Mouse (Mus musculus) neural tube, embryonic 15.5 days (tissue): Measurements from ENCODE around the gene Ackr1. TPM values are rescaled to one million over a fixed set of nuclear protein-coding genes. Genes with fewer than 3 reads are reported as not detected.

ENCODE experiments used
- ATAC-seq: fragments of 200-750 bp; cut with Nextera tagmentation; 2 replicates; pipeline ENCODE4 v1.8.0; 2017; ENCODE audit warnings: mild to moderate bottlenecking, moderate TSS enrichment, moderate library complexity; ENCODE audit not compliant: low FRiP score
- H3K27ac ChIP-seq: fragments of 300-500 bp; sonication (generic); replicated peaks from 2 replicates; pipeline ENCODE4 v1.5.1; 2015; ENCODE audit warnings: mild to moderate bottlenecking, inconsistent platforms
- H3K27me3 ChIP-seq: fragments of 300-500 bp; sonication (generic); replicated peaks from 2 replicates; pipeline ENCODE4 v1.6.1; 2015; ENCODE audit warnings: inconsistent platforms
- H3K36me3 ChIP-seq: fragments of 300-500 bp; sonication (generic); 2 replicates; pipeline ENCODE4 v1.6.1; 2015; ENCODE audit warnings: inconsistent platforms
- H3K4me1 ChIP-seq: fragments of 300-500 bp; sonication (generic); 2 replicates; pipeline ENCODE4 v1.6.1; 2015; ENCODE audit warnings: inconsistent platforms
- H3K4me2 ChIP-seq: fragments of 300-500 bp; sonication (generic); 2 replicates; pipeline ENCODE4 v1.6.1; 2015; ENCODE audit warnings: inconsistent platforms, mild to moderate bottlenecking, moderate library complexity
- H3K4me3 ChIP-seq: fragments of 300-500 bp; sonication (generic); replicated peaks from 2 replicates; pipeline ENCODE4 v1.5.1; 2015; ENCODE audit warnings: mild to moderate bottlenecking, inconsistent platforms
- H3K9ac ChIP-seq: fragments of 300-500 bp; sonication (generic); replicated peaks from 2 replicates; pipeline ENCODE4 v1.6.1; 2015; ENCODE audit warnings: mild to moderate bottlenecking, inconsistent platforms
- H3K9me3 ChIP-seq: fragments of 300-500 bp; sonication (generic); replicated peaks from 2 replicates; pipeline ENCODE4 v1.6.1; 2016; ENCODE audit warnings: inconsistent platforms
- WGBS: fragments of 180-500 bp; shearing (Covaris S2); methylation state at CpG from one replicate; pipeline ENCODE4 v1.1.7; 2015; ENCODE audit warnings: mixed read lengths; 5-methylcytosine and 5-hydroxymethylcytosine counted together
- polyA plus RNA-seq: library from polyadenylated mRNA; unstranded; fragments of >200 nt; fragmentation: Nextera tagmentation; extraction: Ambion mirVana; gene quantifications from 2 replicates; pipeline ENCODE4 v1.2.1, GENCODE M21; 2015

Gene Ackr1
- polyA plus RNA-seq, 1 experiment from 2014 or later: 18.2 TPM

- Histone ChIP-seq H3K27me3 (no peaks in the 10 kb centered on the region), H3K9me3 (no peaks in the 10 kb centered on the region), H3K9ac (no peak overlapping the region), H3K36me3 (no peaks in the 10 kb centered on the region), H3K4me2 (0 out of 2 replicates have a peak overlapping the region, but pooled peaks have one; percentile 3), H3K4me3 (no peak overlapping the region), H3K27ac (no peak overlapping the region), H3K4me1 (peaks cover 59% of the 10 kb centered on the region)
- ATAC-seq: no peak
- WGBS: 85% methylated on average over 4 of the region's 4 CpGs
Measured at GRCm38 (mm10) chr1:173364125-173364800, 30.7 kb upstream of the Ackr1 start.

- Histone ChIP-seq H3K36me3 (no peaks in the 10 kb centered on the region), H3K4me3 (no peak overlapping the region), H3K27me3 (no peaks in the 10 kb centered on the region), H3K4me2 (no peak overlapping the region), H3K9ac (no peak overlapping the region), H3K27ac (no peak overlapping the region), H3K9me3 (no peaks in the 10 kb centered on the region), H3K4me1 (peaks cover 67% of the 10 kb centered on the region)
- WGBS: 95% methylated on average over 2 of the region's 2 CpGs
- ATAC-seq: no peak
Measured at GRCm38 (mm10) chr1:173363436-173363835, 29.9 kb upstream of the Ackr1 start.

GRCm38 (mm10) chr1:173361651-173362050 is 28.1 kb upstream of the Ackr1 start:
- H3K27me3 ChIP-seq: no peaks in the 10 kb centered on the region
- WGBS: 56% methylated on average over 6 of the region's 6 CpGs
- peaks cover 6% of the 10 kb centered on the region; the same call in 1 of the 2 replicates for H3K36me3 ChIP-seq
- no peak overlapping the region for H3K4me3 ChIP-seq
- no peak overlapping the region for H3K27ac ChIP-seq
- H3K4me2 ChIP-seq: no peak overlapping the region
- ATAC-seq: no peak
- H3K9ac ChIP-seq: no peak overlapping the region
- H3K9me3 ChIP-seq: no peaks in the 10 kb centered on the region
- H3K4me1 ChIP-seq: peaks cover 63% of the 10 kb centered on the region

GRCm38 (mm10) chr1:173359590-173360290 is 26.2 kb upstream of the Ackr1 start:
- no peak overlapping the region for H3K9ac ChIP-seq
- peaks cover 6% of the 10 kb centered on the region for H3K36me3 ChIP-seq
- no peak for ATAC-seq
- H3K4me2 ChIP-seq: no peak overlapping the region
- H3K9me3 ChIP-seq: no peaks in the 10 kb centered on the region
- 45% methylated on average over 4 of the region's 4 CpGs for WGBS
- H3K27me3 ChIP-seq: no peaks in the 10 kb centered on the region
- no peak overlapping the region for H3K4me3 ChIP-seq
- H3K4me1 ChIP-seq: peaks cover 47% of the 10 kb centered on the region
- H3K27ac ChIP-seq: no peak overlapping the region

GRCm38 (mm10) chr1:173357799-173358198 is 24.2 kb upstream of the Ackr1 start:
- Histone ChIP-seq H3K9me3 (no peaks in the 10 kb centered on the region), H3K27me3 (no peaks in the 10 kb centered on the region), H3K9ac (no peak overlapping the region), H3K4me3 (no peak overlapping the region), H3K4me2 (no peak overlapping the region), H3K27ac (no peak overlapping the region), H3K4me1 (peaks cover 30% of the 10 kb centered on the region), H3K36me3 (peaks cover 6% of the 10 kb centered on the region)
- 45% methylated on average over 4 of the region's 4 CpGs for WGBS
- ATAC-seq: no peak

GRCm38 (mm10) chr1:173356699-173357098 is 23.1 kb upstream of the Ackr1 start:
- Histone ChIP-seq H3K4me3 (no peak overlapping the region), H3K4me2 (no peak overlapping the region), H3K9me3 (no peaks in the 10 kb centered on the region), H3K4me1 (peaks cover 29% of the 10 kb centered on the region), H3K9ac (no peak overlapping the region), H3K36me3 (peaks cover 6% of the 10 kb centered on the region), H3K27me3 (no peaks in the 10 kb centered on the region), H3K27ac (no peak overlapping the region)
- 89% methylated on average over 2 of the region's 2 CpGs for WGBS
- no peak for ATAC-seq

GRCm38 (mm10) chr1:173355107-173355846 is 21.7 kb upstream of the Ackr1 start:
- no peak overlapping the region for H3K4me3 ChIP-seq
- peaks cover 30% of the 10 kb centered on the region for H3K4me1 ChIP-seq
- H3K27ac ChIP-seq: no peak overlapping the region
- H3K9ac ChIP-seq: no peak overlapping the region
- H3K4me2 ChIP-seq: no peak overlapping the region
- peaks cover 6% of the 10 kb centered on the region for H3K36me3 ChIP-seq
- H3K27me3 ChIP-seq: no peaks in the 10 kb centered on the region
- 83% methylated on average over 7 of the region's 7 CpGs for WGBS
- H3K9me3 ChIP-seq: no peaks in the 10 kb centered on the region
- ATAC-seq: no peak

- no peaks in the 10 kb centered on the region for H3K27me3 ChIP-seq
- no peak within 1 kb of the TSS for H3K9ac ChIP-seq
- no peak within 1 kb of the TSS for H3K27ac ChIP-seq
- H3K36me3 ChIP-seq: peaks cover 18% of the 10 kb centered on the region
- peak; percentile 49 for ATAC-seq
- peaks cover 15% of the 10 kb centered on the region for H3K4me1 ChIP-seq
- no peaks in the 10 kb centered on the region for H3K9me3 ChIP-seq
- H3K4me2 ChIP-seq: peak within 1 kb of the TSS; percentile 43
- no peak within 1 kb of the TSS; the same call in 1 of the 2 replicates for H3K4me3 ChIP-seq
- 11% methylated on average over 10 of the region's 10 CpGs for WGBS
Measured at GRCm38 (mm10) chr1:173350372-173350957, 16.9 kb upstream of the Ackr1 start, which contains the start of gene Aim2. Aim2 (plus strand) TSS chr1:173350879.

GRCm38 (mm10) chr1:173349946-173350345 is 16.4 kb upstream of the Ackr1 start:
- ATAC-seq: peak; percentile 56; the same call in 1 of the 2 replicates
- H3K36me3 ChIP-seq: peaks cover 21% of the 10 kb centered on the region
- WGBS: 7% methylated on average over 6 of the region's 6 CpGs
- H3K27me3 ChIP-seq: no peaks in the 10 kb centered on the region
- no peak overlapping the region for H3K27ac ChIP-seq
- no peaks in the 10 kb centered on the region for H3K9me3 ChIP-seq
- H3K4me1 ChIP-seq: peaks cover 15% of the 10 kb centered on the region
- no peak overlapping the region for H3K9ac ChIP-seq
- H3K4me3 ChIP-seq: no peak overlapping the region; the same call in 1 of the 2 replicates
- peak overlapping the region; percentile 43 for H3K4me2 ChIP-seq

GRCm38 (mm10) chr1:173349192-173349591 is 15.6 kb upstream of the Ackr1 start:
- no peak overlapping the region for H3K4me3 ChIP-seq
- H3K27me3 ChIP-seq: no peaks in the 10 kb centered on the region
- no peak for ATAC-seq
- peaks cover 24% of the 10 kb centered on the region for H3K36me3 ChIP-seq
- H3K4me2 ChIP-seq: no peak overlapping the region
- H3K27ac ChIP-seq: no peak overlapping the region
- 67% methylated on average over 5 of the region's 5 CpGs for WGBS
- no peaks in the 10 kb centered on the region for H3K9me3 ChIP-seq
- peaks cover 18% of the 10 kb centered on the region for H3K4me1 ChIP-seq
- H3K9ac ChIP-seq: no peak overlapping the region

GRCm38 (mm10) chr1:173348527-173348926 is 15.0 kb upstream of the Ackr1 start:
- 21% methylated on average over 1 of the region's 1 CpGs for WGBS
- no peak for ATAC-seq
- no peak overlapping the region for H3K4me3 ChIP-seq

More at GRCm38 (mm10) chr1:173348527-173348926, 15.0 kb upstream of the Ackr1 start:
- Histone ChIP-seq H3K9ac (no peak overlapping the region), H3K27ac (no peak overlapping the region), H3K36me3 (peaks cover 31% of the 10 kb centered on the region), H3K9me3 (no peaks in the 10 kb centered on the region), H3K4me2 (no peak overlapping the region), H3K4me1 (peaks cover 18% of the 10 kb centered on the region), H3K27me3 (no peaks in the 10 kb centered on the region)
